Mouse (Mus musculus) inflammation-experienced regulatory T-cells, adult 16 weeks (primary cell): ENCODE results near the gene Il34. TPM values are rescaled to one million over a fixed set of nuclear protein-coding genes. Genes with fewer than 3 reads are reported as not detected.

Source experiments
- polyA plus RNA-seq: library from polyadenylated mRNA; unstranded; fragments of 100-300 nt; shearing (Covaris generic); gene quantifications from one replicate; pipeline ENCODE4 v1.2.1, GENCODE M21; 2017

Gene Il34
- not detected for polyA plus RNA-seq

DNA sequence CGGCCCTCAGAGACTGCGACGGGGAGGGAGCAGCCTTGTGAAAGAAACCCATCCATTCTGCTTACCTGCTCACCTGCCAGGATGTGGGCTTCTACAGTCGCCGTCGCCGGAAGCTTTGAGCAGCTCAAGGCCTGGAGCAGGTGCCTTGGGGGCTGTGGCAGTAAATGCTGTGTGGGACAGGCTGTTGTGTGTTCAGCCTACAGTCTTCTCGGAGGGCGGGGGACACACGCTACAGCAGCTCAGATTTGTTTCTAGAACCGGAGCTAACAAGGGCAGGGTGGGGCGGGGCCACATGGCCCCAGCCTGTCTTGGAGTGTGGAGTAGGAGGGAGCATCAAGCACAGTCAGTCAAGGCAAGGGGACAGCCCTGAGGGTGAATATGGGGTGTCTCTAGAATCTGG lies at the start of gene Il34:
Gene Il34, minus strand, starts transcription at position 256 of the 400 bp plus-strand sequence.

GRCm38 (mm10) chr8:110846405-110847170 lies 40.9 kb upstream of the Il34 start, which contains the start of the genes Cog4 and Sf3b3:
Gene Cog4, plus strand, starts transcription at chr8:110846600.
Gene Sf3b3, minus strand, starts transcription at chr8:110846787.

DNA sequence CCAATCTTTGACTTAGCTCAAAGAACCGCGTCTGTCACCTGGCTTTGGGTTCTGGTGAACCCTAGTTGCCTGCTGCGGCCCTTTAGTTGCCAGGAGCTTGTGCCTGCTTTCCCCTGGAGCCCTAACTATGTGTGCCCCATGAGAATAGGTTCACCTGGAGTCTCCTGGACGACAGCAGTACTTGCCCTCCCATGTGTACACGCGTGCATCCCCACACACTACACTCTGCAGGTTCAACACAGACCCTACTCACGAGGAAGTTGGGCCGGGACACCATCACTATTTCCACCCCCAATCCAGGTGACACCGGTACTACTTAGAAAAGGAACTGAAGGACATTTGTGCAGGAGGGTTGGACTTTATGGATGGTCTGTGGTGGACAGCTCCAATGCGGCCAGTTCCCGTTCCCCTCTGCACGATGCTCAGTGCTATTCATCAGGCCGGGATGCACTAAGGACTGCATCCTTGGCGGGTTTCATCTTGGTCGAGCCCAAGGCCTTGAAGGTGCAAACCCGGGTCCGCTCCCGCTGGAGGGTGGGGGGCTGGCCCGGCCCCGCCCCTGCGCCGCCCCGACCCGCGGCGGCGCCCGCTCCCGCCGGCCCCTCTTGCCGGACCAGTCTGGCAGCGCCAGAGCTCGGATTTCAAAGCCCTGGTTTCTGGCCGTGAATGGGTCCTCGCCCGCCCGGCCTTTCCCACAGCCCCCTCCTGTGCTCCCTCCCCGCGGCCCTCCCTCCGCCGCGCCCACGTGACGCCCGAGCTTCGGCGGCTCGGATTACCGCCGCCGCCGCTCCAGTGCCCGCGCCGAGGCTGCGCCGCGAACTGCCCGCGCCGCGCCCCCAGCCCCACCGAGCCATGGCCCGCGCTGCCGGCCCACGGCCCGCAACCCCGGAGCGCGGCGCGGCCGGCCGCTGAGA lies 84.8 kb downstream of the Il34 start, which contains the start of gene Mtss1l:
Gene Mtss1l, plus strand, starts transcription at position 792 of the 914 bp plus-strand sequence.

Other genes starting within 250 kb of the Il34 start
- gene Vac14, start 187.3 kb downstream of the Il34 start, polyA plus RNA-seq = 15.7 TPM
- not detected for gene Mtss1l, start 84.4 kb downstream of the Il34 start, polyA plus RNA-seq
- gene Cog4, start 40.7 kb upstream of the Il34 start, polyA plus RNA-seq = 88.0 TPM
- gene Sf3b3, start 40.9 kb upstream of the Il34 start, polyA plus RNA-seq = 236 TPM
- 12.0 TPM for gene Fuk, start 96.6 kb upstream of the Il34 start, polyA plus RNA-seq
- gene St3gal2, start 114.0 kb upstream of the Il34 start, polyA plus RNA-seq = 7.4 TPM
- gene Ddx19a, start 191.9 kb upstream of the Il34 start, polyA plus RNA-seq = 21.0 TPM
- gene Ddx19b, start 225.8 kb upstream of the Il34 start, polyA plus RNA-seq = 19.4 TPM
- gene Aars, start 227.2 kb upstream of the Il34 start, polyA plus RNA-seq = 60.9 TPM